Mouse (Mus musculus) heart, postnatal 0 days (tissue): Measurements from ENCODE around the gene Hspb1.

Source experiments
- CTCF ChIP-seq: IDR thresholded peaks from 2 replicates; pipeline ENCODE4 v1.5.1; 2016; ENCODE audit warnings: antibody characterized with exemption, control low read depth, low read depth
- EP300 ChIP-seq: IDR thresholded peaks from 2 replicates; pipeline ENCODE4 v1.6.1; 2016; ENCODE audit warnings: antibody characterized with exemption, low read depth

- TF ChIP-seq EP300 (no peak), CTCF (no peak)
Observed at GRCm38 (mm10) chr5:135905320-135906225, 17.9 kb downstream of the Hspb1 start.
